Comparison of ENCODE assay signal across 8 mouse cellular contexts in genomic region chr11:113498889-113499288, GRCm38 (mm10).
DNase-seq lines count a peak whose midpoint lies in the region; ATAC-seq and TF ChIP-seq lines count a peak whose summit lies in the region.

No protein-coding gene starts in this region.

- no peak overlapping the region for H3K9ac ChIP-seq in kidney, postnatal 0 days (ENCODE audit: low read depth, low read length)

- no peaks in the 10 kb centered on the region for H3K36me3 ChIP-seq in kidney, postnatal 0 days (ENCODE audit: insufficient read depth, low read length)

- peak; percentile 28 for ATAC-seq in activated CD4-positive, CD25-positive, alpha-beta regulatory T cell, adult 4 months
- no peak for ATAC-seq in kidney, postnatal 0 days (replicated peaks; ENCODE audit: low FRiP score, low read depth)
- no peak for ATAC-seq in inflammation-experienced regulatory T-cells, adult 6 months

- no peaks in the 10 kb centered on the region for H3K4me1 ChIP-seq in kidney, postnatal 0 days (replicated peaks; ENCODE audit: insufficient read depth, low read length)

- 68% methylated on average over 9 of the region's 9 CpGs for WGBS in kidney, postnatal 0 days

- H3K27ac ChIP-seq in kidney, postnatal 0 days, result no peak overlapping the region

- H3K4me3 ChIP-seq in kidney, postnatal 0 days (replicated peaks; ENCODE audit: low read depth, low read length), result no peak overlapping the region

- no peak overlapping the region for H3K4me2 ChIP-seq in kidney, postnatal 0 days (ENCODE audit: low read length)

- no peaks in the 10 kb centered on the region for H3K9me3 ChIP-seq in kidney, postnatal 0 days (replicated peaks; ENCODE audit: low read length)

- peak; percentile 38 for DNase-seq in gastrocnemius, postnatal 10 days
- DNase-seq in gastrocnemius, postnatal 25 days, result no peak
- peak; percentile 59 for DNase-seq in A20 (ENCODE audit: low read depth, low spot score)
- no peak for DNase-seq in kidney, postnatal 0 days (ENCODE audit: low spot score)
- peak; percentile 11 to 53 for DNase-seq in natural killer cell, adult 2 months (ENCODE audit: low spot score in 2 of 2)
- no peak for DNase-seq in right cerebral cortex, postnatal 14 days

- TF ChIP-seq CTCF in kidney, postnatal 0 days (IDR thresholded peaks at IDR 0.05; ENCODE audit: low read depth), result peak; percentile 62

- no peaks in the 10 kb centered on the region for H3K27me3 ChIP-seq in kidney, postnatal 0 days (ENCODE audit: insufficient read depth, low read length)

Comparison
In these comparisons a context has a peak if more than half of its experiments do, and no peak if none do; other contexts are left out.
1. DNase-seq: peak in gastrocnemius, postnatal 10 days (single experiment), A20 (single experiment) and natural killer cell, adult 2 months (2 of 2); none in gastrocnemius, postnatal 25 days (single experiment), kidney, postnatal 0 days (single experiment) and right cerebral cortex, postnatal 14 days (single experiment).